Mouse (Mus musculus) CD4-positive naive resting alpha-beta T cell, adult 76 days (primary cell): ENCODE measurements around the gene Klc2. TPM values are rescaled to one million over a fixed set of nuclear protein-coding genes. Genes with fewer than 3 reads are reported as not detected.

ENCODE experiments used
- total RNA-seq: library from RNA; stranded (reverse); gene quantifications from one replicate; pipeline ENCODE4 v1.2.4, GENCODE M21; 2023

The Klc2 gene
- 20.2 TPM for total RNA-seq

DNA sequence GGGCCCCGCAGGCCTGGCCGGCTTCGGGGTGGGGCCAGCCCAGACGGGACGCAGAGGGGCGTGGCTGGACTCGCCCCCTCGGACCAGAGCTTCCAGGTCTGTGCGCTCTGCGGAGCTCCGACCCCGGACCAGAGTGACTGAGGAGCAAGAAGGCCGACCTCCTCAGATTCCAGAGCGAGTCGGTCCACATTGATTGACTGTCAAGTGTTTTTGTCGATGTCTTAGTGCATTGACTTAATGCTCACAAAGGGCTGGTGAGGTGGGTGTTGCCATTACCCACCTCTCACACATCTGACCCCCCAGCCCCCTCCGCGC lies at the start of gene Klc2:
Gene Klc2, minus strand, starts transcription at position 177 of the 315 bp plus-strand sequence.

DNA sequence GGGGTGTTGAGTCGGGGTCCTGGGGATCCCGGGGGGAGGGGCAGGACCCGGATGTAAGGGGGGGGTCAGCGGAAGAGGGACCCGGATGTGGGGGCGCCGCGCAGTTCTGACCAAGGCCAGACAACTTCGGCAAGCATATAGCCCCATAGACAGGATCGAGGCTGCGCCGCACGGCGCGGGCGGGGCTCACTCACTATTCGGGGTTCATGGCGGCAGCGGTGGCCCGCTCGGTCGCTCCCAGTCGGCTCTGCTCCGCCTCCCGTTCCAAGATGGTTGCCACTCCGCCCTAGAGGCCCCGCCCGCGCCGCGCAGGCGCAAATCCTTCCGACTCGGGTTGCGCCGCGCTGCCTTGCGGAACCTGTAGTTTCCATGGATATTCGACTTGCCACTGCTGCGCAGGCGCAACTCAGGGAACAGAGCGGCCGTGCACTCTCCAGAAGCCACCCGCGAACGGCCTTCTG lies 11.6 kb downstream of the Klc2 start, which contains the start of gene Rab1b:
Gene Rab1b, minus strand, starts transcription at position 342 of the 461 bp plus-strand sequence.

DNA sequence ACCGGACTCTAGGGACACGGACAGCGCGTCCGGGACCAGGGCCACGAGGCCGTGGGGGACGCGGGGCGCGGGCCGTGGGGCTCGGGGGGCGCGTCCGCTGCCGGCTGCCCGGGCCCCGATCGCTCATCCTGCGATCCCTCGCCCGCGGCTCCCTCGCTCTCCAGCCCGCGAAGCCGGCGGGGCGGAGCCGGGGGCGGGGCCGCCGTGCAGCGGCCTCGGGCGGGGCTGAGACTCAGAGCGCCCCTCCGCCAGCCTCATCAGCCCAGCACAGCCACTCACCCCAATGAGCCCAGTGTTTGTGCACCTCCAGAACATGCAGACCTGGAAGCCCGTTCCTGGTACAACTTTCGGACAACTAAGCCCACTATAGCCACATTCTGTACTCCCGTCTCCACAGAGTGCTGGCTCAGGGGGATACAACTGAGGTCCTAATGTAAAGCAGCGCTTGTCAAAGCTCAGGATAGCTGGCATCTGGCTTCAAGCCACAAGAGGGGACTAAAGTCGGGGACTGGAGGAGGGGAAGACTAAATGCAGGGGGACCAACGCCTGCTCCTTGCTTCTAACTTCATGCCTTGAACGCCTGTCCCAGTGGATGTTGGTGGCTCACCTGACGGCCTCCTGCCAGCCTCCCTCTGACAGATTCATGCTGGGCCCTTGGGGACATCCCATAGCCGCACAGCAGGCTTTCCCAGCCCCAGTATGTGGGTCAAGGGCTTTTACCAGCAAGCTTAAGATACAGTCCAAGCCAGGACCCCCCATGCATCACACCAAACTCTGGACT lies 19.8 kb downstream of the Klc2 start, which contains the start of gene Cnih2:
Gene Cnih2, minus strand, starts transcription at position 159 of the 781 bp plus-strand sequence.

DNA sequence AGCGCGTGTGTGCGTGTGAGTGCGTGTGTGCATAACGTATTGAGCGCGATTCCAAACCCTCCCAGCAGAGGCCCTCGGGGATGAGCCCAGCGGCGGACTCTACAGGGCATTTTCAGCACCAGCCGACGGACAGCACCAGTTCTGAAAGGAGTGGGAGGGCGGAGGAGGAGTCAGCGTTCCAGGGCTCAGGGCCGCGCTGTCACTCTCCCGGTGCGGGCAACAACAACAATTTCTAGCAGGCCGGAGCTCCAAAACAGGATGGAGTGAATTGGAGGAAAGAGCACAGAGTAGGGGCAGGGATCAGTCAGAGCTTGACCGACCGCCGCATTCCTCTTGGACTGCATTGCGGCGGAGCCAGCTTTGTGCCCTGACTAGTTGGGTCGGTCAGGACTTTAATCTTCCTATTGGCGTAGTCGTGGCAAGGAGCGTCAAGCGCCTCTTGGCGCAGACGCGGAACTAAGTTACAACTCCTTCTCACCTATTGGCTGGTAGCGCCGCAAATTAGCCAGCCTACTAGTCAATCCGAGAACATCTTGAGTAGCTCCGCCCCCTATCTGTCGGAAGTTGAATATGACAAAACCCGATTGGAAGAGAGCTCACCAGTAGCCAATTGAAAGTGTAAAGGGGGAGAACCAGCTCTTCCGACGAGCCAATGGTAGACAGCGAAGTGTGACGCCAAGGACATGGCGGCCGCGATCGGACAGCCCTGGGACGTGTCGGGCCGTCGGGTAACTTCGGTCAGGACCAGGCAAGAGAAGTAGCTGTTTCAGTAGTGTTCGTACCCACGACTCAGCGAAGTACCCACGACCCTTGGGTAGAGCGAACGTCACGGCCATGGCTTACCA lies 30.3 kb downstream of the Klc2 start, which contains the start of gene Yif1a:
Gene Yif1a, plus strand, starts transcription at position 655 of the 845 bp plus-strand sequence.

DNA sequence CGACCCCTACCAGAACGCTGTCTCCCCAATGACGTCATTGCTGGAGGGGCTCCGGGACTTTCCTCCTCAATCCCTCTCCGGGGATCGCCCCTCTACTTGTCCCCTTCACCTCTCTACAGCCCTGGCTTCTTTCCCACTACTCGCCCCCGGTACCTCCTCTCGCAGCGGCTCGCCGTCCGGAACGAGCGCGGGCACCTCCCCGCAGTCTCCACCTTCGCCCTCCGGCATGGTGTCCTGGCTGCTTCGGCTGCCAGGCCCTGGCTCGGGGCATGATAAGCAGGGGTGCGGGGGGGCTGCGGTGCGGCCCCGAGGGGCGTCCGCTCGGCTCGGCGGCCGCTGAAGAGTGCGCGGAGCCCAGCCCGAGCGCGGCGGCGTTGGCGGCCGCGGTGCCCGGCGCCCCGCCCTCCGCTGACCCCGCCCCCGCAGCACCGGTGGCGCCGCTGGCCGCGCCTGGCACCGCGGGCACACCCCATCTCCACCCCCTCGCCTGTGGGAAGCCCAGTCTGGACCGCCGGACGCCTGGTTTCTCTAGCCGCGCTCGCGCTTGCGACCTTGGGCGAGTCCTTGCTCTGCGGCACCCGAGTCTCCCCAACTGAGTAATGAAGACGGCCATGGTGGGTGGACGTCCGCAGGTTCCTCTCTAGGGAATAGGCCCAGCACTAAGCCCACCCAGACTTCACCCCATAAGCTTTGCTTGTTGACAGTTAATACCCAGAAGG lies 33.1 kb downstream of the Klc2 start, which contains the start of gene Tmem151a:
Gene Tmem151a, minus strand, starts transcription at position 387 of the 719 bp plus-strand sequence.

DNA sequence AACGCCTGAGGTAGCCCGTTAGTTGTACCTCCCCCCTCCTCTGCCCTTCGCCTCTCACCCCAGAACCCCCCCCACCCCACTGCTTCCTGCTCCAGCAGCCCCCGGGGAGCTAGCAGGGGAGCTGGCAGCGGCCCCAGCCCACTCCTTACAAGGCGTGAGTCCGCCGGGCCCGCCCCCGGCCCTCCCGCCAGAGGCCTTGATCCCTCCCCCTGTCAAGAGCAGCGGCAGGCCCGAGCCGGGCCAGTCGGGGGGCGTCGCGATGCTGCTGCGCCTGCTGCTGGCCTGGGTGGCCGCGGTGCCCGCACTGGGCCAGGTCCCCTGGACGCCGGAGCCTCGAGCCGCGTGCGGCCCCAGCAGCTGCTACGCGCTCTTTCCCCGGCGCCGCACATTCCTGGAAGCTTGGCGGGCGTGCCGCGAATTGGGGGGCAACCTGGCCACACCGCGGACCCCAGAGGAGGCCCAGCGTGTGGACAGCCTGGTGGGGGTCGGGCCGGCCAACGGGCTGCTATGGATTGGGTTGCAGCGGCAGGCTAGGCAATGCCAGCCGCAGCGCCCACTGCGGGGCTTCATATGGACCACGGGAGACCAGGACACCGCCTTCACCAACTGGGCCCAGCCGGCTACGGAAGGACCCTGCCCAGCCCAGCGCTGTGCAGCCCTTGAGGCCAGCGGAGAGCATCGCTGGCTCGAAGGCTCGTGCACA lies 50.3 kb downstream of the Klc2 start, which contains the start of gene Cd248:
Gene Cd248, plus strand, starts transcription at position 212 of the 703 bp plus-strand sequence.

Other genes with a start within 250 kb of the Klc2 start
- not detected for gene Actn3, start 240.7 kb downstream of the Klc2 start, total RNA-seq
- gene Zdhhc24, start 239.9 kb downstream of the Klc2 start, total RNA-seq, result 4.9 TPM
- 2.5 TPM for gene Bbs1, start 211.9 kb downstream of the Klc2 start, total RNA-seq
- 57.1 TPM for gene Dpp3, start 190.3 kb downstream of the Klc2 start, total RNA-seq
- gene Peli3, start 175.4 kb downstream of the Klc2 start, total RNA-seq, result 1.9 TPM
- gene Mrpl11, start 156.4 kb downstream of the Klc2 start, total RNA-seq, result 31.1 TPM
- 0.29 TPM for gene Npas4, start 128.2 kb downstream of the Klc2 start, total RNA-seq
- gene Slc29a2, start 94.7 kb downstream of the Klc2 start, total RNA-seq, result 2.2 TPM
- gene B4gat1, start 79.7 kb downstream of the Klc2 start, total RNA-seq, result 4.0 TPM
- gene AC124502.3, start 79.7 kb downstream of the Klc2 start, total RNA-seq, result 0.79 TPM
- 63.2 TPM for gene Brms1, start 77.2 kb downstream of the Klc2 start, total RNA-seq
- gene Rin1, start 68.1 kb downstream of the Klc2 start, total RNA-seq, result 3.2 TPM
- not detected for gene Cd248, start 50.5 kb downstream of the Klc2 start, total RNA-seq
- gene Tmem151a, start 33.0 kb downstream of the Klc2 start, total RNA-seq, result not detected
- gene Yif1a, start 30.0 kb downstream of the Klc2 start, total RNA-seq, result 19.2 TPM
- 3.4 TPM for gene Cnih2, start 20.0 kb downstream of the Klc2 start, total RNA-seq
- gene Rab1b, start 11.5 kb downstream of the Klc2 start, total RNA-seq, result 90.7 TPM
- 116 TPM for gene Pacs1, start 154.6 kb upstream of the Klc2 start, total RNA-seq
- 265 TPM for gene Sf3b2, start 176.9 kb upstream of the Klc2 start, total RNA-seq
- gene Gal3st3, start 179.8 kb upstream of the Klc2 start, total RNA-seq, result not detected
- gene Catsper1, start 217.2 kb upstream of the Klc2 start, total RNA-seq, result not detected
- gene Cst6, start 231.0 kb upstream of the Klc2 start, total RNA-seq, result not detected
- gene Eif1ad, start 248.2 kb upstream of the Klc2 start, total RNA-seq, result 31.3 TPM
- 87.0 TPM for gene Banf1, start 248.6 kb upstream of the Klc2 start, total RNA-seq